Mouse (Mus musculus): Measurements from ENCODE around the gene Aldh1a1.

Gene Aldh1a1

GRCm38 (mm10) chr19:20653082-20653676 lies 160.7 kb downstream of the Aldh1a1 start:
- no peak for DNase-seq (ENCODE audit: low read depth, low spot score)

- DNase-seq (ENCODE audit: low read depth, low spot score) = no peak
Observed at GRCm38 (mm10) chr19:20654141-20654873, 161.8 kb downstream of the Aldh1a1 start.

- DNase-seq (ENCODE audit: low read depth, low spot score) = no peak
Observed at GRCm38 (mm10) chr19:20677697-20678355, 185.3 kb downstream of the Aldh1a1 start.

All from retina, adult 2 months (tissue).